Mouse (Mus musculus) heart, postnatal 0 days (tissue): ENCODE measurements at regions not wholly inside any gene's neighbourhood (a gene's known extent, or its start where the extent isn't known, plus 50 kb on each side); places are given as distances from the start of the nearest gene placed in this dataset.

Experiments used
- CTCF ChIP-seq: IDR thresholded peaks from 2 replicates; pipeline ENCODE4 v1.5.1; 2016; ENCODE audit warnings: antibody characterized with exemption, control low read depth, low read depth
- EP300 ChIP-seq: IDR thresholded peaks from 2 replicates; pipeline ENCODE4 v1.6.1; 2016; ENCODE audit warnings: antibody characterized with exemption, low read depth

DNA sequence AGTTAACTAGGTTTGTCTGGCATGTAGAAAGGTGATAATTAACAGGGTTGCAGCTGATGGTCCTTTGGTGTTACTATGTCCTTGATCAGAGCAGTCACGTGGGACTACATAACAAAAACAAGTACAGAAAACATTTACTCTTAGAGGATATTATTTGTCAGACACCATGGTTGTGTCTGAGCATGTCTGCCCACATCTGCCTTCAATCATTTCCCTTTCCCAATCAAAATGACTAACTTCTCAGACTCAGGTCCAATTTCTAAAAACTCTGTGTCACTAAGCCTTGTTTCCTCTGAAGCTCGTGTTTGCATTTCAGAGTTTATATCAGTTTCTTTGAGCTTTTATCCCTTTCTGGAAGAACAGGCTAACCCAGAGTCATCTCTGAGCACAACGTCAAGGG is 1408.5 kb upstream of the Flrt2 start:
- TF ChIP-seq CTCF (no peak), EP300 (no peak)
